Mouse (Mus musculus): ENCODE measurements around the gene Ift74. TPM values are rescaled to one million over a fixed set of nuclear protein-coding genes. Genes with fewer than 3 reads are reported as not detected.
"Not testable (repeated sequence)": the region's sequence is repeated elsewhere in the genome, so short reads cannot be mapped to it uniquely, and the experiment has no call there.

Ift74 gene
- polyA plus RNA-seq, 1 experiment from 2014 or later = 77.7 TPM

DNA sequence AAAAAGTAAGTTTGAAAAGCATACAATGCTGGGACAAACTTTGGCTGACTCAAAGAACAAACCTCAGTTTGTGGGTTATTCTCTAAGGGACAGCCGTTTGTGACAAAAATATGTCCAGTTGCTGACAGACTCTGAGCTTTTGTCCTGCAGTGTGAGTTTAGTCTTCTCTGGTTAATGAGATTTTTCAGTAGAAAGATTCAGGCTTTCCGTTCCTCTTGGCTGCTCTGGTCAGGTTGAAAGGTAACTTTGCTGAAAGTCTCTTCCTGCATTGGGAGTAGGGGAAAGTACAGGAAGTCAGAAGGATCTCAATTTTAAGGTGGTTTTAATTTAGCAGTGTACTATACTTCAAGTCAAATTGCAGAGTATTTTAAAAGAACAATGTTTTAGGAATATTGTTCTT is 8.7 kb upstream of the Ift74 start:
- H3K9ac ChIP-seq (ENCODE audit: low read length) = no peak overlapping the region
- no peak overlapping the region for H3K27ac ChIP-seq (ENCODE audit: low read depth, low read length)
- DNase-seq (ENCODE audit: low spot score, missing footprints) (no peak), ATAC-seq (ENCODE audit: low FRiP score) (no peak)
- H3K4me1 ChIP-seq (ENCODE audit: control insufficient read depth, insufficient read depth, low read length) = peaks cover 9% of the 10 kb centered on the region; the same call in 1 of the 2 replicates
- no peaks in the 10 kb centered on the region for H3K36me3 ChIP-seq (ENCODE audit: control insufficient read depth, insufficient read depth, low read length)
- H3K9me3 ChIP-seq (ENCODE audit: control insufficient read depth, low read length) = no peaks in the 10 kb centered on the region
- 89% methylated on average over 2 of the region's 2 CpGs for WGBS
- H3K4me3 ChIP-seq (ENCODE audit: low read depth, low read length) = no peak overlapping the region
- no peaks in the 10 kb centered on the region for H3K27me3 ChIP-seq (ENCODE audit: control insufficient read depth, insufficient read depth, low read length)
- H3K4me2 ChIP-seq = no peak overlapping the region

DNA sequence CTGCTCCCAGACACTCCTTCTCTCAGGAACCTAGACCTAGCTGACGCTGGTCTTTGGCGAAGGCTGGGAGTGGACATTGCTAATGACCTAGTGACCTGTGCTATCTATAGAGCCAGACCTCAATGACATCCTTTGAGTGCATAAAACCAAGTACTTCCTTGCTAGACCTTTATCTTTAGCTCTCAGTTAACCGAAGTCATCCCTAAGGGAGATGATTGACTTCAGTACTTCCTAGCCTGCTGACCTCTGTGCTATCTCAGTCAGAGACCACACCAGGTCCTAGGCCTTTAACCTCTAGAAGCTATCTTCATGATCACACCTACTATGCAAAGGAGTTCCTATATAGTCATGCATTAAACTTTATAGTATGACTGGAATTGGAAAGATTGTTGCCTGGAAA is 4.0 kb upstream of the Ift74 start:
- Histone ChIP-seq H3K9ac (ENCODE audit: low read length) (no peak overlapping the region), H3K4me3 (ENCODE audit: low read depth, low read length) (no peak overlapping the region), H3K4me1 (ENCODE audit: control insufficient read depth, insufficient read depth, low read length) (peaks cover 2% of the 10 kb centered on the region), H3K27me3 (ENCODE audit: control insufficient read depth, insufficient read depth, low read length) (no peaks in the 10 kb centered on the region), H3K36me3 (ENCODE audit: control insufficient read depth, insufficient read depth, low read length) (no peaks in the 10 kb centered on the region), H3K27ac (ENCODE audit: low read depth, low read length) (no peak overlapping the region), H3K9me3 (ENCODE audit: control insufficient read depth, low read length) (no peaks in the 10 kb centered on the region), H3K4me2 (no peak overlapping the region)
- 90% methylated on average over 3 of the region's 3 CpGs for WGBS
- ATAC-seq (ENCODE audit: low FRiP score) (no peak), DNase-seq (ENCODE audit: low spot score, missing footprints) (no peak)

DNA sequence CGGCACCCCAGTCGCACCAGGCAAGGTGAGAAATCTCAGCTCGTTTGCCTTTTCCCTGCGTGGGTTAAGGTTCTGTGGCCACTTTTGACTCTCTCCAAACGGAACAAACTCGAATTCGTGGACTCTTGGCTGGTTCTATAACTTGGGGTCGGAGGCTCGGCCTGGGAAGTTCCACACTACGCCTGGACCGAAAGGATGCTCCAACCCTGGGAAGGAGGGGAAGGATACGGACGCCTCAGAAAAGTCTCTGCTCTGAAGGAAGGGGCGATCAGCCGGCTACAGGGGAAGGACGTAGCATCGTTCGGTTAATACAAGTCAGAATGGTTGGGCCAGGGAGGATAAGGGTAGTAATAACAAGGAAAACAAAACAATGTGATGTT is 326 bp downstream of the Ift74 start:
- Histone ChIP-seq H3K9me3 (ENCODE audit: control insufficient read depth, low read length) (no peaks in the 10 kb centered on the region), H3K4me3 (ENCODE audit: low read depth, low read length) (peak overlapping the region; percentile 60), H3K9ac (ENCODE audit: low read length) (peak overlapping the region; percentile 81), H3K4me2 (peak overlapping the region; percentile 69), H3K36me3 (ENCODE audit: control insufficient read depth, insufficient read depth, low read length) (no peaks in the 10 kb centered on the region), H3K27ac (ENCODE audit: low read depth, low read length) (peak overlapping the region; percentile 68), H3K4me1 (ENCODE audit: control insufficient read depth, insufficient read depth, low read length) (peaks cover 2% of the 10 kb centered on the region), H3K27me3 (ENCODE audit: control insufficient read depth, insufficient read depth, low read length) (no peaks in the 10 kb centered on the region)
- DNase-seq (ENCODE audit: low spot score, missing footprints) = no peak
- ATAC-seq (ENCODE audit: low FRiP score) = peak; percentile 84
- under 1% methylated on average over 18 of the region's 18 CpGs for WGBS

DNA sequence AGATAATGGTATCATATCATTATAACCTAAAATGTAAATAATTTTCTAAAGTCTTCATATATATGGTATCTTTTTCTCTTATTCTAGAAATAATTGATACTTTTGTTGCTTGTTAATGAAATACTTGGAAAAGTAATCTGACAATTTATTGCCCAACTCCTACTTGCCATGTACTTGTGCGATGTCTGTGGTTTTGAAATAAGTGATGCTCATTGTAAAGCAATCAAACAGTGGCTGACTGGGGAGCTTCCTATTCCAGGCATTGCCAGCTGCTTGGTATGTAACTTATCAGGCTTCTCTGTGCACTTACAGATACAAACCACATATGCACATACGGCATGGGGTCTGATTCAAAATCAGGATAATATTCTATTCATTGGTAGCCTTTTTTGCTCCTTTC is 5.8 kb downstream of the Ift74 start:
- WGBS = 94% methylated on average over 2 of the region's 2 CpGs
- Histone ChIP-seq H3K27me3 (ENCODE audit: control insufficient read depth, insufficient read depth, low read length) (no peaks in the 10 kb centered on the region), H3K4me2 (no peak overlapping the region), H3K27ac (ENCODE audit: low read depth, low read length) (no peak overlapping the region), H3K4me3 (ENCODE audit: low read depth, low read length) (no peak overlapping the region), H3K4me1 (ENCODE audit: control insufficient read depth, insufficient read depth, low read length) (no peaks in the 10 kb centered on the region), H3K9me3 (ENCODE audit: control insufficient read depth, low read length) (no peaks in the 10 kb centered on the region), H3K36me3 (ENCODE audit: control insufficient read depth, insufficient read depth, low read length) (no peaks in the 10 kb centered on the region), H3K9ac (ENCODE audit: low read length) (no peak overlapping the region)
- no peak for ATAC-seq (ENCODE audit: low FRiP score)
- no peak for DNase-seq (ENCODE audit: low spot score, missing footprints)

DNA sequence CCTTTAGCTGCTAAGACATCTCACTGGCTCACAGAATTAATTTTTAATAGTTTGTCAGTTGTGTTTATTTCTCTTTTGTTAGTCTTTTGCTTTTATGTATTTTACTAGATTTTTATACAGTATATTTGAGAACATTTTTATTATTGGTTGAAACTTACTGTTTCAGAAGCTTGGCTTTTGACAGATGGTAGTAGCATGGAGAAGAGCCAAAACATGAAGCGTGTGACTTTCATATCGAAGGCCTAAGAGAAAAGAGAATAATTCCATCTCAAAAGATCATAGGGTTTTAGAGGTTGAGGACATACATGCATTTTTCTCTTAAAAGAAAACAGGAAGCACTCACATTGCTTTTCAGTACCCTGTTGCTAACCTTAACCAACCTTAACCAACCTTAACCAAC is 28.9 kb downstream of the Ift74 start:
- no peak for ATAC-seq (ENCODE audit: low FRiP score)
- H3K4me1 ChIP-seq (ENCODE audit: control insufficient read depth, insufficient read depth, low read length) = no peaks in the 10 kb centered on the region

DNA sequence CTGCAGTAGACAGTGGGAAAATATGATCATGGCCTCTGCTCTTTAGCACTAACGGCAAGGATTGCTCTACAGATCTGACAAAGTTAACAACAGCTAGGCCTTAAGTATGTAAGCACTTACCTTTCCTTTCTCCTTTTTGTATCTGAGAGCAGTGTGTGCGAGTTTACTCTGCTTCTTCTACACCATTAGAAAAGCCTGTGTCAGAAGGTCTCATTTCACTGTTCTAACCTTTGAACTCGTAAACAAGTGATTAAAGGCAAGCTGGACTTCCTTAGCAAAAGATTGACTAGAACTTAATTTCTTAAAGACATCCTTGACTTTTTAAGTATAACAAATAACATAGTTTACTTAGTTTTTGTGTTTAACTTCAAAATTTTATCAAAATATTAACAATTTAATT is 35.6 kb downstream of the Ift74 start, which contains the start of gene Lrrc19:
TSS of gene Lrrc19 (minus strand) at position 225 of the 400 bp plus-strand sequence.
- no peak for ATAC-seq (ENCODE audit: low FRiP score)
- H3K36me3 ChIP-seq (ENCODE audit: control insufficient read depth, insufficient read depth, low read length) = peaks cover 4% of the 10 kb centered on the region; the same call in 1 of the 2 replicates
- WGBS = 88% methylated on average over 3 of the region's 3 CpGs

More for the DNA sequence above, 28.9 kb downstream of the Ift74 start:
- no peak overlapping the region for H3K4me2 ChIP-seq
- no peaks in the 10 kb centered on the region for H3K27me3 ChIP-seq (ENCODE audit: control insufficient read depth, insufficient read depth, low read length)
- no peak overlapping the region for H3K9ac ChIP-seq (ENCODE audit: low read length)
- no peaks in the 10 kb centered on the region for H3K9me3 ChIP-seq (ENCODE audit: control insufficient read depth, low read length)
- WGBS = 98% methylated on average over 2 of the region's 2 CpGs
- H3K4me3 ChIP-seq (ENCODE audit: low read depth, low read length) = no peak overlapping the region
- H3K27ac ChIP-seq (ENCODE audit: low read depth, low read length) = no peak overlapping the region
- DNase-seq (ENCODE audit: low spot score, missing footprints) = no peak
- H3K36me3 ChIP-seq (ENCODE audit: control insufficient read depth, insufficient read depth, low read length) = no peaks in the 10 kb centered on the region

DNA sequence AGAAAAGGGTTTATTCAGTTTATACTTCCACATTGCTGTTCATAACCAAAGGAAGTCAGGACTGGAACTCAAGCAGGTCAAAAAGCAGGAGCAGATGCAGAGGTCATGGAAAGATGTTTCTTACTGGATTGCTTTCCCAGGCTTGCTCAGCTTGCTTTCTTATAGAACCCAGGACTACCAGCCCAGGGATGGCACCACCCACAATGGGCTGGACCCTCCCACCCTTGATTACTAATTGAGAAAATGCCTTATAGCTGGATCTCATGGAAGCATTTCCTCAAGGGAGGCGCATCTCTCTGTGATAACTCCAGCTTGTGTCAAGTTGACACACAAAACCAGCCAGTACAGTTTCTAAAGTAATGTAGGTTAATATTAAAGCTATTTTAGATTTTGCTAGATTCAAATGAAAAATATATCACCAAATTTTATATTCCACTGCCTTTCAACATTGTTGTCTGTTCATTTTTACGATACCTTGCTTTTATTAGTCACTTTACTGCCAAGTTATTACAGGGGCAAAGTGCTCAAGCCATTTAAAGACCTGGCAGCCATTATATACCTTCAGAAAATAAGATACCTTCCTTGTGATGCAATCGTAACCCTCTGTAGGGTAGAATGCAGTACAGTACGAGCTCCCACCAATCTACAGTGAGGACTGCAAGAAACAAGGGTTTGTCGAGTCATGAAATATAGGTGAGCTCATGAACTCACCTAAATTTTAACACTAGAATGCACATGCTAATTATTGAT is 36.3 kb downstream of the Ift74 start:
- WGBS = 92% methylated on average over 5 of the region's 5 CpGs
- H3K27me3 ChIP-seq (ENCODE audit: control insufficient read depth, insufficient read depth, low read length); H3K9ac ChIP-seq (ENCODE audit: low read length); H3K27ac ChIP-seq (ENCODE audit: low read depth, low read length); ATAC-seq (ENCODE audit: low FRiP score); H3K36me3 ChIP-seq (ENCODE audit: control insufficient read depth, insufficient read depth, low read length); DNase-seq (ENCODE audit: low spot score, missing footprints); H3K9me3 ChIP-seq (ENCODE audit: control insufficient read depth, low read length); H3K4me3 ChIP-seq (ENCODE audit: low read depth, low read length); H3K4me2 ChIP-seq; H3K4me1 ChIP-seq (ENCODE audit: control insufficient read depth, insufficient read depth, low read length): not testable (repeated sequence)

More for the DNA sequence above, 35.6 kb downstream of the Ift74 start, which contains the start of gene Lrrc19:
- Histone ChIP-seq H3K27me3 (ENCODE audit: control insufficient read depth, insufficient read depth, low read length) (no peaks in the 10 kb centered on the region), H3K4me1 (ENCODE audit: control insufficient read depth, insufficient read depth, low read length) (no peaks in the 10 kb centered on the region), H3K4me3 (ENCODE audit: low read depth, low read length) (no peak within 1 kb of the TSS), H3K27ac (ENCODE audit: low read depth, low read length) (no peak within 1 kb of the TSS), H3K4me2 (no peak within 1 kb of the TSS), H3K9me3 (ENCODE audit: control insufficient read depth, low read length) (no peaks in the 10 kb centered on the region), H3K9ac (ENCODE audit: low read length) (no peak within 1 kb of the TSS)
- no peak for DNase-seq (ENCODE audit: low spot score, missing footprints)

DNA sequence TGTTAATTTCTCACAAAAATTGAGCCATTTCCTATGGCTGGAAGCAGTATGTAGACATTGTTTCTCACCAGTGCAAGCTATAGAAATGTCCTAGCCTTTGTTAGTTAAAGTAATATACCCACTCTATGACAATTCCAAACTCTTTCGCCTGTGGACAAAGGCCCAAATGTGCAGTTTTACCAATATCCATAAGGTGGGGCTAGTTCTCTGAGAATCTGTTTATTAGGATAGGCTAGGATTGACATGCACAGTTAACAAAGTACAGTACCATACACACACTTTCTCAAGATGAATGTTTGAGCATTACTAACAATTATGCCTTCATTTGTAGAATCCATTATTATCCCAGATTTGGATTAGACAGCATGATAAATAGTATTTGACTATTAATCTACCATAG is 55.4 kb downstream of the Ift74 start:
- H3K9me3 ChIP-seq (ENCODE audit: control insufficient read depth, low read length) = no peaks in the 10 kb centered on the region
- H3K4me1 ChIP-seq (ENCODE audit: control insufficient read depth, insufficient read depth, low read length) = no peaks in the 10 kb centered on the region
- H3K4me3 ChIP-seq (ENCODE audit: low read depth, low read length) = no peak overlapping the region
- no peaks in the 10 kb centered on the region for H3K36me3 ChIP-seq (ENCODE audit: control insufficient read depth, insufficient read depth, low read length)
- DNase-seq (ENCODE audit: low spot score, missing footprints) (peak; percentile 88), ATAC-seq (ENCODE audit: low FRiP score) (peak; percentile 69)
- H3K27ac ChIP-seq (ENCODE audit: low read depth, low read length) = no peak overlapping the region
- H3K27me3 ChIP-seq (ENCODE audit: control insufficient read depth, insufficient read depth, low read length) = no peaks in the 10 kb centered on the region
- no peak overlapping the region for H3K4me2 ChIP-seq
- H3K9ac ChIP-seq (ENCODE audit: low read length) = no peak overlapping the region
- 54% methylated on average over 1 of the region's 1 CpGs for WGBS

DNA sequence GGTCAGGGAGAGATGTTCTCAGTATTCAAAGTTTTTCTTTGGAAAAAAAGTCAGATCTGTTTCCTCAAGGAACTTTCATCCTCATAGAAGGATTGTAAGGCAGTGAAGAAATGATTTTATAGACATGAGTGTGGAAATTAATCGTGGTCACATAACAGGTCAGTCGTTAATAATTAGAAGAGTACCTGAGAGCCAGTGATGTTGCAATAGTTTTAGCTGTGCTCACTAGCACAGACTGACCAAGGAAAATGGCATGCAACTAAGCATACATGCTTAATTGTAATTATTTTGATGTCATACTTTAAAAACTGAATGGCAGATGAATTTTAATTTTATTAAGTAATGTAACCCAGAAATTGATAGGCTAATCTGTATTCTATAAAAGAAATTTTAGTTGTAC is 66.4 kb downstream of the Ift74 start:
- H3K9me3 ChIP-seq (ENCODE audit: control insufficient read depth, low read length) = no peaks in the 10 kb centered on the region
- no peak overlapping the region for H3K27ac ChIP-seq (ENCODE audit: low read depth, low read length)
- no peaks in the 10 kb centered on the region for H3K27me3 ChIP-seq (ENCODE audit: control insufficient read depth, insufficient read depth, low read length)
- H3K36me3 ChIP-seq (ENCODE audit: control insufficient read depth, insufficient read depth, low read length) = no peaks in the 10 kb centered on the region
- 93% methylated on average over 2 of the region's 2 CpGs for WGBS
- H3K4me1 ChIP-seq (ENCODE audit: control insufficient read depth, insufficient read depth, low read length) = no peaks in the 10 kb centered on the region
- ATAC-seq (ENCODE audit: low FRiP score) (no peak), DNase-seq (ENCODE audit: low spot score, missing footprints) (no peak)
- H3K4me2 ChIP-seq = no peak overlapping the region
- H3K9ac ChIP-seq (ENCODE audit: low read length) = no peak overlapping the region
- H3K4me3 ChIP-seq (ENCODE audit: low read depth, low read length) = no peak overlapping the region
